Mouse (Mus musculus): ENCODE measurements around the gene Dgkz. TPM values are rescaled to one million over a fixed set of nuclear protein-coding genes. Genes with fewer than 3 reads are reported as not detected.

Gene Dgkz
- total RNA-seq, 2 experiments from 2014 or later = 89.4 to 115 TPM

- peak; percentile 65 for ATAC-seq (replicated peaks; ENCODE audit: poor library complexity, severe bottlenecking)
Measured at GRCm38 (mm10) chr2:91944170-91944950, 31.3 kb downstream of the Dgkz start.

- ATAC-seq (replicated peaks; ENCODE audit: poor library complexity, severe bottlenecking) = peak; percentile 44
Measured at GRCm38 (mm10) chr2:91942356-91942755, 33.3 kb downstream of the Dgkz start.

DNA sequence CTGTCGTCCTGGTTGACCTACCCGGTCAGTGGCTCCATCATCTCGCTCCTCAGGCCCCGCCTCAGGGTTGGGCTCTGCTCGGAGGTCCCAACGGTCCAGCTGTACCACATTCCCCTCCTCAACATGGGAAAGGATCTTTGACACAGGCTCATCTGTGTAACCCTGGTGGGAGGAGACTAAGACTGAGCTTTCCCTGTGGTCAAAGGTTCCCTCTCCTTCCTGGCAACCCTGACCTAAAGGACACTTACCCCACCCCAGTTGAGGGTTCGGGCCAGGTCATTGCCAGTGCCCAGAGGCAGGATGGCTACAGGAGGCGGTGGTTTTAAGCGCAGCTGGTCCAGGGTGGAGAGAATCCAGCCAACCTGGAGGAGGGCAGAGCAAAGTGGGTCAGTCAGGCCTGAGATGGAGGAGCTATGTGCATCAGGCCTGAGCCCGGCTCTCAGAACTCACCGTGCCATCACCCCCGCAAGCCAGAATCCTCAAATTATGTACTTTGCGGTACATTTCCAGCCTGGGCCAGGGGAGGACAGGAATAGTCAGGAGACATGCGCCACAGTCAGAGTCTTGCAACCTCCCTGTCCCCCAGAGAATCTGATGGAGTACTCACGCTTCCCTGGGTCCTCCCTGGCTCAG, 36.2 kb downstream of the Dgkz start:
- ATAC-seq (replicated peaks; ENCODE audit: poor library complexity, severe bottlenecking) = no peak

DNA sequence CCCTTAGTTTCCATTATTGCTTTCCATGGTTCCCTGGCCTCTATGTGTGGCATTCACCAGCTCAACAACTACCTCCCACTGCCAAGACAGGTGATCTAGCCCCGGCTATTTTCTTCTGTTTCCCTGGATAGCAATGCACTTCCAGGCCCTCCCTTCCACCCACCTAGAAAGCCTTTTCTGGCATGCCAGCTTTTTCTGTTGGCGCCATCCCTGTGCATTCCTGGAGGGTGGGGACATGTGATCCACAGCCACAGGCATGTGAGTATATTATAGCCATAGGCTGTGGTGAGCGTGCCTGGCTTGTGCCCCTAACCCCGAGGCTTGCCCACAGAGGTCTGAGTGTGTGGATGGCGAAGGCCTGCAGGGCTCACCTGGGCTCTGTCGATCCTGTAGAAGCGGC, 39.5 kb downstream of the Dgkz start:
- no peak for ATAC-seq (replicated peaks; ENCODE audit: poor library complexity, severe bottlenecking)

GRCm38 (mm10) chr2:91934826-91935525, 40.7 kb downstream of the Dgkz start:
- ATAC-seq (replicated peaks; ENCODE audit: poor library complexity, severe bottlenecking) = no peak

- ATAC-seq (replicated peaks; ENCODE audit: poor library complexity, severe bottlenecking) = peak; percentile 50
Measured at GRCm38 (mm10) chr2:91934016-91934415, 41.6 kb downstream of the Dgkz start.

- ATAC-seq (replicated peaks; ENCODE audit: poor library complexity, severe bottlenecking) = no peak
Measured at GRCm38 (mm10) chr2:91933471-91933870, 42.2 kb downstream of the Dgkz start.

- ATAC-seq (replicated peaks; ENCODE audit: poor library complexity, severe bottlenecking) = no peak
Measured at GRCm38 (mm10) chr2:91932737-91933350, 42.8 kb downstream of the Dgkz start.

- no peak for ATAC-seq (replicated peaks; ENCODE audit: poor library complexity, severe bottlenecking)
Measured at GRCm38 (mm10) chr2:91932160-91932711, 43.4 kb downstream of the Dgkz start, which contains the start of gene Mdk. TSS of gene Mdk (minus strand) at chr2:91932297.

- no peak for ATAC-seq (replicated peaks; ENCODE audit: poor library complexity, severe bottlenecking)
Measured at GRCm38 (mm10) chr2:91931328-91932159, 44.1 kb downstream of the Dgkz start.

- ATAC-seq (replicated peaks; ENCODE audit: poor library complexity, severe bottlenecking) = no peak
Measured at GRCm38 (mm10) chr2:91930761-91931291, 44.8 kb downstream of the Dgkz start.

DNA sequence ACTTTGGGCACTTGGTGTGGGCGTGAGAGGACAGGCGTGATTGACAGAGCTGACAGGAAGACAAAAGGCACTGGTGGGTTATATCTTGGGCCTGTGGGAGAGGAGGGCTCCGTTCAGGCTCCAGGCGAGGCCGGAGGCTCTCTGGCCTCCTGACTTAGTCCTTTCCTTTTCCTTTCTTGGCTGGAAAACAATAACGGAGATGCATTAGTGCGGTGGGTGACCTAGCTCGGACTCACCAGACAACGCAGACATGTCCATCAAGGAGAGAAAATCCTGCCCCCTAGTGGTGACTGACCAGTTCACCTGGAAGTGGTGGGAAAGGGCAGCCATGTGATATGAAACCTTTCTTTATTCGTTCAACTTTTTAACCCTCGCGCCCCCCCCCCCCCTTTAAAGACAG, 45.7 kb downstream of the Dgkz start:
- ATAC-seq (replicated peaks; ENCODE audit: poor library complexity, severe bottlenecking) = no peak

- no peak for ATAC-seq (replicated peaks; ENCODE audit: poor library complexity, severe bottlenecking)
Measured at GRCm38 (mm10) chr2:91929455-91929854, 46.2 kb downstream of the Dgkz start.

GRCm38 (mm10) chr2:91928534-91929350, 46.9 kb downstream of the Dgkz start:
- no peak for ATAC-seq (replicated peaks; ENCODE audit: poor library complexity, severe bottlenecking)

DNA sequence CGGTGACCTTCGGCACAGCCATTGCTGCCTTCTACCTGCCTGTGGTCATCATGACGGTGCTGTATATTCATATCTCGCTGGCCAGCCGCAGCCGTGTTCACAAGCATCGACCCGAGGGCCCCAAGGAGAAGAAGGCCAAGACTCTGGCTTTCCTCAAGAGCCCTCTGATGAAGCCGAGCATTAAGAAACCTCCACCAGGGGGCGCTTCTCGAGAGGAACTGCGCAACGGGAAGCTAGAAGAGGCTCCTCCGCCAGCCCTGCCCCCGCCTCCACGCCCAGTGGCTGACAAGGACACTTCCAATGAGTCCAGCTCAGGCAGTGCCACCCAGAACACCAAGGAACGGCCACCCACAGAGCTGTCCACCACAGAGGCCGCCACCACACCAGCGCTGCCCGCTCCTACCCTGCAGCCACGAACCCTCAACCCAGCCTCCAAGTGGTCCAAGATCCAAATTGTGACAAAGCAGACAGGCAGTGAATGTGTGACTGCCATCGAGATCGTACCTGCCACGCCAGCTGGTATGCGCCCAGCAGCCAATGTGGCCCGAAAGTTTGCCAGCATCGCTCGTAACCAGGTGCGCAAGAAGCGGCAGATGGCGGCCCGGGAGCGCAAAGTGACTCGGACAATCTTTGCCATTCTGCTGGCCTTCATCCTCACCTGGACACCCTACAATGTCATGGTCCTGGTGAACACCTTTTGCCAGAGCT, 47.7 kb downstream of the Dgkz start:
- peak; percentile 47 for ATAC-seq (replicated peaks; ENCODE audit: poor library complexity, severe bottlenecking)

DNA sequence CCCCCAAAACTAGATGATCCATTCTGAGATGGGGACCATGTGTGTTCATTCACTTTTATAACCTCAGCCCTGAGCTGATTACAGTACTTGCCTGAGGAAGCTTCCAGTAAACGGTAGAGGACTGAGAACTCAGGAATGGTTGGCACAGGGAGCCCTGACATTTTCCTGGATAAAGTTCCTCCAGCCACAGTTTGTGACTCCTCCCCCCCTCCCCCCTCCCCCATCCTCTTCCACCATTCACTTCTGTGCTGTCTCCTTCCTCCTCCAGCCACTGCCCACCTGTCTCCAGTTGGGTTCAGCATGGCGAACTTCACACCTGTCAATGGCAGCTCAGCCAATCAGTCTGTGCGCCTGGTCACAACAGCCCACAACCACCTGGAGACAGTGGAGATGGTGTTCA, 48.7 kb downstream of the Dgkz start, which contains the start of gene Chrm4:
Gene Chrm4, plus strand, starts transcription at position 301 of the 400 bp plus-strand sequence.
- no peak for ATAC-seq (replicated peaks; ENCODE audit: poor library complexity, severe bottlenecking)

DNA sequence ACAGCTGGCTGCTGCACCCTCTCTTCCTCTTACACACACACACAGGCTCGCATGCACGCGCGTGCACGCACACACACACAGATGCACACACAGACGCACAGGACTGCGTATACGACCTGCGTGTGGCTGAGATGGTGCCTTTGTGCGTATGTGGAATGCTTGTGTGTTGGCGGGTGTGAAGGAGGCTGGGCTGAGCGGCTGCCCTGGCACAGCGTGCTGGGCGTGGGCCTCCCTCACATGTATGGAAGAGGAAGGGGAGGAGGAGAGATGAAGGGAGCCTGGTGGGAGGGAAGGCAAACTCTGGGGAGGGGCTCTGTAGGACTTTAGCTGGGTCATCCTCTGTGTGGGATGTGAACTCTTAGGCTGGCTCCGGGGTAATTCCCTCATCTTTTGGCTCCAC, 50.2 kb downstream of the Dgkz start:
- no peak for ATAC-seq (replicated peaks; ENCODE audit: poor library complexity, severe bottlenecking)

GRCm38 (mm10) chr2:91924726-91925125, 50.9 kb downstream of the Dgkz start:
- no peak for ATAC-seq (replicated peaks; ENCODE audit: poor library complexity, severe bottlenecking)
